Mouse (Mus musculus): ENCODE results near the gene C1qtnf9. TPM values are rescaled to one million over a fixed set of nuclear protein-coding genes. Genes with fewer than 3 reads are reported as not detected.

Gene C1qtnf9
- total RNA-seq, 2 experiments from 2014 or later, result 13.0 to 16.1 TPM

- DNase-seq, result no peak
These were observed 16.4 kb upstream of the C1qtnf9 start for GRCm38 (mm10) chr14:60751581-60751980.

- DNase-seq, result no peak
These were observed 14.8 kb upstream of the C1qtnf9 start for GRCm38 (mm10) chr14:60752892-60753800.

GRCm38 (mm10) chr14:60753801-60754126 lies 14.2 kb upstream of the C1qtnf9 start:
- DNase-seq, result no peak

- no peak for DNase-seq
These were observed 13.3 kb upstream of the C1qtnf9 start for GRCm38 (mm10) chr14:60754656-60755055.

GRCm38 (mm10) chr14:60756271-60756670 lies 11.7 kb upstream of the C1qtnf9 start:
- no peak for DNase-seq

- DNase-seq, result no peak
These were observed 10.7 kb upstream of the C1qtnf9 start for GRCm38 (mm10) chr14:60757265-60757664.

GRCm38 (mm10) chr14:60757722-60758121 lies 10.2 kb upstream of the C1qtnf9 start:
- no peak for DNase-seq

GRCm38 (mm10) chr14:60759097-60759496 lies 8.8 kb upstream of the C1qtnf9 start:
- no peak for DNase-seq

- DNase-seq, result no peak
These were observed 6.1 kb upstream of the C1qtnf9 start for GRCm38 (mm10) chr14:60761801-60762200.

- DNase-seq, result no peak
These were observed 5.2 kb upstream of the C1qtnf9 start for GRCm38 (mm10) chr14:60762754-60763153.

- no peak for DNase-seq
These were observed 4.2 kb upstream of the C1qtnf9 start for GRCm38 (mm10) chr14:60763746-60764145.

GRCm38 (mm10) chr14:60764526-60764925 lies 3.4 kb upstream of the C1qtnf9 start:
- DNase-seq, result no peak

- DNase-seq, result no peak
These were observed 2.9 kb upstream of the C1qtnf9 start for GRCm38 (mm10) chr14:60765025-60765424.

- DNase-seq, result no peak
These were observed 1.4 kb downstream of the C1qtnf9 start for GRCm38 (mm10) chr14:60769340-60769739.

- no peak for DNase-seq
These were observed 2.7 kb downstream of the C1qtnf9 start for GRCm38 (mm10) chr14:60770594-60770993.

- DNase-seq, result peak; percentile 84
These were observed 3.1 kb downstream of the C1qtnf9 start for GRCm38 (mm10) chr14:60771057-60771456.

GRCm38 (mm10) chr14:60773476-60773875 lies 5.5 kb downstream of the C1qtnf9 start:
- no peak for DNase-seq

GRCm38 (mm10) chr14:60776521-60776920 lies 8.6 kb downstream of the C1qtnf9 start:
- no peak for DNase-seq

GRCm38 (mm10) chr14:60777485-60777919 lies 9.6 kb downstream of the C1qtnf9 start:
- DNase-seq, result no peak

- no peak for DNase-seq
These were observed 11.3 kb downstream of the C1qtnf9 start for GRCm38 (mm10) chr14:60779198-60779597.

GRCm38 (mm10) chr14:60782121-60782656 lies 14.3 kb downstream of the C1qtnf9 start:
- DNase-seq, result no peak

GRCm38 (mm10) chr14:60783196-60783595 lies 15.3 kb downstream of the C1qtnf9 start:
- no peak for DNase-seq

GRCm38 (mm10) chr14:60784427-60785315 lies 16.7 kb downstream of the C1qtnf9 start, which contains the start of gene Mipep:
Gene Mipep, plus strand, starts transcription at chr14:60784573.
- DNase-seq, result peak; percentile 86

Measured in heart, postnatal 4 days (tissue).